Mouse (Mus musculus): Measurements from ENCODE around the gene Amph.

Gene Amph

DNA sequence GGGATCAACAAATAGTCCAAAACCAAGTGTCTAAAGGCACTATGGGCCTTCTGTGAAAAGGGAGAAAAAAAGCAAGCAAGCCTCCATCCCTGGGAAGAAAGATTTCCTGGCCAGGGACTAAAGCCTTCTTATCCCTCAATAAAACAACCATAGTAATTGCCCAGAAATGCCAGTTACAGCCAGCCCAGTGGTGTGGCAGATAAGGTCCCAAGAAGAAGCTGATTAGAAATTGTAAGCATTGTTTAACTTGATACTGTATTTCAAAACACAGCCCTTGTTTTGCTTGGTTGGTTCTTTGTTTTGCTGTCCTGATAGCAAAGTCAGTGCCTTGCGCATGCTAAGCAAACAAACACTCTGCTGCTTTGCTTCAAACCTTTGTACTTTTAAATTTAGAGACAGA lies 191.8 kb downstream of the Amph start:
- no peak for DNase-seq (ENCODE audit: low spot score in 2 of 2)

DNA sequence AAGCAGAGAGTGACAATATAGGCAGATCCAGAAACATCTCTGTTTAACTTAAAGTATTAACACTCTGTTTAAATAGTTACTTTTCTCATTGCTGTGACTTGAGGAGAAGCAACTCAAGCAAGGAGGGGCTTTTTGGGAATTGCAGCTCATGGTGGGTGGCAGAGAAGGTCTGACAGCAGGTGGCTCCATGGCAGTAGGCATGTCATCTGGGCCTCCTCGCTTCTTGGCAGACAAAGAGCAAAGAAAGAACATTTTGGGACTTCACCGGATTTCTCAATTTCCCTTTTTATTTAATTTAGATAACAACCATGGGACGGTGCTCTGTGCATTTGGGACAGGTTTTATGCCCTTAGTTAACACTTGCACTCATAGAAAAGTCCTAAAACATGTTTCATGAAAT lies 195.8 kb downstream of the Amph start:
- DNase-seq (ENCODE audit: low spot score in 2 of 2) = no peak

DNA sequence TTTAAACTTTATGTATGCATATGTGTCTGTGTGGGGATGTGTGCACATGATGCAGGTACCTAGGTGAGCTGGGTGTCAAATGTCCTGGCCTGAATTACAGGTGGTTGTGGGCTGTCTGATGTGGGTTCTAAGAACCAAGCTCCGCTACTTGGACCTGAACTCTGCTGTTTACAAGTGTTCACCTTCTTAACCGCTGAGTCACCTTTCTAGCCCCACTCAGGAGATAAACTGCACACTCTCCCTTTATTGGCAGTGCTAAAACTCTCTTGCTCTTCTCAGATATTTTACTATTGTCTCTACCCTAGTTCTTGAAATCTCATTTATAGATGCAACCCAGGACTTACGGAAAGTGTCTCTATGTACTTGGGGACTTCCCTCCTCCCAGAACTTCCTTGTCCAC lies 199.5 kb downstream of the Amph start:
- no peak for DNase-seq (ENCODE audit: low spot score in 2 of 2)

DNA sequence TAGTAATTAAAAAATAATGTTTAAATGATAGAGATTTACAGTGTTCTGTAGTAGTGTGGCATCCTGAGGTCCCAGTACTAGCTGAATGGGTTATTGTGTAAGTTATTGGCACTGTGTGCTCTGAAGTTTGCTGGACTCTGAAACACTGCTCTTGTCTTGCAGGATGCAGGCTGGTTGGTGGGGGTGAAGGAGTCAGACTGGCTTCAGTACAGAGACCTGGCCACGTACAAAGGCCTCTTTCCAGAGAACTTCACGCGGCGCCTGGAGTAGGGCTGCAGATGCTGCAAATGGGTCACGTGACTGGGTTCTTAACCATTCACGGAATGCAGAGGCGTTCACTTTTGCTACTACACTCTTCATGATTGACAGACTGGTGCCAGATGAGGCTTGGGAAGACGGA lies 201.6 kb downstream of the Amph start:
- DNase-seq (ENCODE audit: low spot score in 2 of 2) = no peak

DNA sequence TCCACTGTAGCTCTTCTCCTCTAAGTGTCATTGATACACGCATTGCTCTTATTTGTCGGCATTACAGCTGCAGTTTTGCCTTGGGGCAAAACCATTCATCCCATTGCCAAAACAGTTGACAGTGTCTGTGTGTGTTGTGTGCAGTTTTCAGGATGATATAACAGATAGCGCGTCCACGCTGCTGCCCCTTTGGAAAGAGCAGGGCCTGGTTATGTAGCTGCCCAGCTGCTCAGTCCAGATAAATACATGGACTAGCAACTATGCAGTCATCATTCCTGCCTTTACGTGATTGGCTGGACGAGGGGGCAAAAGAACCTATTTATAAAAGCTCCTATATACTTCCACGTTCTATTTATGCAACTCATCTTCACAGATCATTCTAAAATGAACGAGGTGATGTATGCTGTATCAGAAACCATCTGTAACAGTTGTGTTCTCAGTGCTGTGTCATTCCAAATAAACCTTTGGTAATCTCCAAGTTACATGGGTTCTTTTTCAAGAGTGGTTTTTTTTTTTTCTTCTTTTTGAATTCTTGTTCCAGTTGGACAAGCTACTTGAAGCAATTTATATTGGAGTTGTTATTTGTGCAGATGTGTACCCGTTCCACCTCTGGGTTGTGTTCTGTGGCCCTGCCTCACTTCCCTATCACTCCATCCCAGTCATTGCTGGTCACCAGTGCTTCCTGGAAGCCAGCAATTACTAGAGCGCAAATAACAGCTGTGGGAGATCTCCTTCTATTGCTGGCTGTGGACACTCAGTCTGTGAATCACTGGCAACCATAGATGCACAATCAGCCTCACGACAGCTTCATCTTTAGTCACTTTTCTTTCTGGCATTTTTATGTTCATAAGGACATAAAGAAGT lies 202.7 kb downstream of the Amph start:
- DNase-seq (ENCODE audit: low spot score in 2 of 2) = no peak

DNA sequence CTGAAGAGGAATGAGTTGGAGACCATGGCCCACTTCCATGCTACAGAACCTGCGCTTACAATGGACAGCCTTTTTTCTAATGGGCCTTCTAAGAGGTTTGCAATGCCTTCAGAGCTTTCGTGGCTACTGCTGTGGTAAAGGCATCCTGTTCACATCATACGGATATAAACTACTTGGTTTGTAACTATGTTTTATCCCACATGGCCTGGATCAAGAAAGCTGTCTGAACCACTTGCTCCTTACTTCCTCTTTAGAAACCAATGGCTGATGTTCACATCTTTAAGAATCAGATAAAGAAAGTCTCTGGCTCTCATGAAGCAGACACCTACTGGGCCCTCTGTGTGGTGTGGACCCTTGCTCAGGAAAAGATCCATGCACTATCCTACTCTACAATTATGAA lies 204.1 kb downstream of the Amph start:
- DNase-seq (ENCODE audit: low spot score in 2 of 2) = no peak

DNA sequence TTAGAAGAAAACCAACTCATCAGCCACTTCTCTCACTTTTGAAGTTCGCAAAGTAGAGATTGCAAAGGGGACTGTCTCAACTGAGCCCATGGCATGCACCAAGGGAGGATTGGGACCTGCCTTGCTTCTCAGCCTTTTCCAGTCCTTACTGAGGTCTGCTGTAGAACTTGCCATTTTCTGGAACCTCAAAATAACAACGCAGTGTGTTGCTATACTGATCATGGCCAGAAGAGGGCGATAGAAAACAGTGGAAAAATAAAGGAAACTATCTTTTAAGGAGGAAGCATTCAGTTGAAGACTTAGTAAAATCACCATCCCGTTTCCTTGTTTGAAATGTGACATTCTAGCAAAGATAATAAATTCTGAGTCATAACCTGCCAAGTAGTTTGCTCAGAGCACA lies 210.5 kb downstream of the Amph start:
- peak; percentile 79 to 82 for DNase-seq (ENCODE audit: low spot score in 2 of 2)

DNA sequence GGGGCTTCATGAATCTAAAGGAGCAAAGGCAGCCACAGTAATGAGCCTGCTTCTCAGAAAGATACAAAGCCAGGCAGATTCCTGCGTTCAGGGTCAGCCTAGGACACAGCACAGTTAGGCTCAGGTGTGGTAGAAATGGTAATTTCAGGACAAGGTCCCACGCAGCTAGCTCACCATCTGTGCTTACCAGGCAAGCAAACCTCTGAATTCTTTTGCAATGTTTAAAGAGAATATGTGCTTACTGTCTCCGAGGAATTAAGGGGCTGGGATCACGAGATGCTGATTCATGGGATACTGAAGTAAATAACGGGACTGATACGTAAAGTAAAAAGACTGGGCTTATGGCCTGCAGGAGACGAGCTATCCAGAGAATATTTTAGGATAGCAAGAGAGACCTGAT lies 212.6 kb downstream of the Amph start:
- DNase-seq (ENCODE audit: low spot score in 2 of 2) = peak in 1 of 2 experiments; percentile 39

DNA sequence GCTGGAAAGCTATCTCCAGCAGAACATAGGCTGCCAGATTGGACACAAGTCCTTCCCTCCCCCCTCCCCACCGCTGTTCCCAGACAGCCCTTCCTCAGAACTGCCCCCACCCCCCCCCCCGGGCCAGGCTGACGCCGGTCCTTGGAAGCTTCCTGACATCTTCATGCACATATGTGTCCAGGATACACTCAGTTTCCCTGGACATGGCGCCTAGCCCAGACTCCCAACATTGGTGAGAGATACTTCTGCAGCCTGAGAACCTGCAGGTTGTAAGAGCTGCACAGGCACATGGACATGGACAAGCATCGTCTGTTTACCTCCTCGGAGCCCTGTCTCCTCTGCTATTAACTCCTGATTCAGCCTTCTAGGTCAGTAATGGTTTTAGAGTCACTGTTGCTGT lies 213.1 kb downstream of the Amph start:
- DNase-seq (ENCODE audit: low spot score in 2 of 2) = no peak

DNA sequence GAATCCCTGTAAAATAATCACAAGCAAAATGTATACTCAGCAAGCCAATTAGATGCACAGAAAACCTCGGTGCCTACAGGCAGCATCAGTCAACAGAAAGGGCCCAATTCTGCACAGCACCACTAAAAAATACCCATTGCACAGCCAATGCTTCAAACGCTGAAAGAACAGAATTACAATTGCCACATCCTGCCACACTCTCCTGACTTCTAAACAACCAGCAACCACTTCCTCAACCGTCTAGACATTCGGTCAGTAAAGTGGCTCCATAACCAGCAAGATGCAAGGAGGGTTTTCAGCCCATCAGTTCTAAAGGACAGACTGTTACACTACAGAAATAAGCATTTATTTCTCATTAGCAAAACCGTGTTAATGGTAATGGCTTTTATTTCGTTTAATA lies 214.1 kb downstream of the Amph start:
- DNase-seq (ENCODE audit: low spot score in 2 of 2) = no peak

DNA sequence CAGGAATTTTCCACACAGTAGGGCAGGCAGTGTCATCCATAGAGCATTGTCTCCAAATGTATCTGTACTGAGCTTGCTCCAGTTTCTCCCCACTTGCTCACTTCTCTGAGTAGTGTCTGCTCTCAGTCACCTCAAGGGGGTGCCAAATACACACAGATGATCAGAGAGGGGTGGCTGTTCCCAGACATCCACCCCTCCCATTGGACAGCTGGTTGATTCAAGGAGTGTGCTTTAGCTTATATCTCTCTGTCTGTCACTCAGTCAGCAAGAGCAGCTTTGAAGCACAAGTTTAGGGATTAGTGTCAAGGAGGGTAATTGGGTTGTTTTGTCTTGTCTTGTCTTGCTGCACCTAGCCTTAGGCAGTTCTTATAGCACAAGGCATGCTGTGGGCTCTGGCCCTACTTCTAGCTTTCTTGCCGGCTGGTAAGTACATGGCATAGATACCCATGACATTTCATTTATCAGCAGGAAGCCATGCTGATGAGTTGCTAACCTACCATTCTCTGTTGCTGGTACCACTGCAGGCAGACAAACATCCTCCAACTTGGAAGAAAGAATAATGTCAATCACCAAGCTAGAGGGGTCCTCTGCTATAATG lies 229.8 kb downstream of the Amph start:
- peak; percentile 50 to 64 for DNase-seq (ENCODE audit: low spot score in 2 of 2)

DNA sequence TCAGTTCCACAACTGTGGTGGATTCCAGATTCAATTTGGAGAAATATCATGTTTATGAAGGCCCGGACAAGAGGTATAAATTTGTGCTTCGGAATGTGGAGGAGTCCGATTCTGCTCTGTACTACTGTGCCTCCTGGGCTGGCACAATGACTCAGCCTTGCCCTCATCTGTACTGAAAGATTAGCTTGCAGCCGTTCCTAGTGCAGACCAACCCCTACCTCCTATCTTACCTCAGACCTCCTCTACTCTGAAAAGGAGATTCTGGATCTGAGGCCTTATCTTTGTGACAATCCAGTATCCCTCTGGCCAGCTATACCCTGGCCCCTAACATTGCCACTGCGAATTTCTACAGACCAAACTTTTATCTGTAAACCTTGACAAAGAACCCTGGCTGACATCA lies 230.3 kb downstream of the Amph start:
- no peak for DNase-seq (ENCODE audit: low spot score in 2 of 2)

DNA sequence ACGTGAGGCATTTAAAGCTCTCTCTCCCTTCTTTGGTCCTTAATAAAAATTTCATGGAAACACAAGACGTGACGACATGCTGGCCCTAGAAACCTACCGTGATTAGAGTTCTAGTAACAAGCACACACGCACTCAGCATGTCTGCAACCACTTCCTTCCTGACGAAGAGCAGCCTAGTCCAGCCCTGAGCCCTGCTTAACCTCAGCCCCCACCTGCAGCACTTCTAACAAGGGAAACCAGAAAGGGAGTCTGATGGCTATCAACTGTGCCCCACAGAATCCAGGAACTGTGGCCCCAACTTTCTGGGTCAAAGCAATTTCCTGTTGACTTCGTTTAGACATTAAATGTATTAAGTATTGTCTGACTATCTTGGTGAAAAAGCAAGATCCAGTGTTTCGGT lies 234.3 kb downstream of the Amph start:
- DNase-seq (ENCODE audit: low spot score in 2 of 2) = no peak

DNA sequence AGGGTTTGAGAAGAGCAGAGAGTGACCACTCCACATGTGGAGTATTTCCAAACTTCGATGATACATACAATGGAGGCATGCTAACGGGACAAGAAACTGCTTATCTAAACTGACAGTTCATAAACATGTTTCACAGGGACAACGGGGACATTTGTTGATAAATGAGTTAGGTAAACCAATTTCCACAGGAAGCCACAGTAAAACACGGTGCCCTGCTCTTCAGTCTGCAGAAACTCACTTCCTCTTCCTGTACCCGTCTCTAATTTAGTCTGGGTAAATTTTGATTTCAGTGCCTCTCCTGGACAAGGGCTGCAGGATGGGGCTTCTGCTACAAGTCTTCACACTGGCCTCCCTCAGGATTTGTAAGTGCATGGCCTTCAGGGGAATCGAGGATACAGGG lies 242.0 kb downstream of the Amph start:
- no peak for DNase-seq (ENCODE audit: low spot score in 2 of 2)

DNA sequence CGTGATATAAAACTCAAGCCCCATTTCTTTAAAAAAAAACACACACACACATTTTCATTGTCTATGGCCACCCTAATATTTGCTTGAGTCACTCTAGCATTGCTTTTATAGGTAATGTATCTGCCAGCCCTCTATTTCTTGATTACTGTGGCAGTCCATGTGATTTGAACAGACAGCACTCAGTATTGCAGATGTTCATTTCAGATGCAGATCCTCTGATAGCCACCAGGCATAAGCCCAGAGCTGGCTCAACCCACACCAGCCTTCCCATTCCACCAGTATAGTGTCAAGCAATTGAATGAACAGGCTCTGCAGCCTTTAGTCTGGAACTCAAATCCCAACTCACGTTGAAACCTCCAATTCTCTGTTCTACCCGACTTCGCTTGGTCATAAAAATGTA lies 246.8 kb downstream of the Amph start:
- no peak for DNase-seq (ENCODE audit: low spot score in 2 of 2)

DNA sequence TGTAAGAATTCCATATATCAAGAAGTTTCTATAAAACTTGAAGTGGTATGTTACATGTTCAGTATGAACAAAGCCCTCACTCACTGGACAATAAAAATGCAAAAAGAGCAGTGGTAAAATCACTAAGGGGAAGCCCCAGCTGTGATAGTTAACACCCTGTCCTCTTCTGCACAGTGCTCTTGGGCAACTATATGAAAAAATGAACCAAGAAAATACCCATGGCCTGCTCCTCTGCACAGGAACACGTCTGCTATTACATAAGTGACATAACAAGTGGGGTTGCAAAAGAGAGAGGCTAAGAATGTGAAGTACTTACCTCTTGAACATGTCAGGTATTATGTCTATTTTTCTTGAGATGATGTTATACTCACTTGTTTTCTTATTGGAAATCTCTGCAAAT lies 247.5 kb downstream of the Amph start:
- DNase-seq (ENCODE audit: low spot score in 2 of 2) = no peak
